Mouse (Mus musculus): ENCODE measurements at regions not wholly inside any gene's neighbourhood (a gene's known extent, or its start where the extent isn't known, plus 50 kb on each side); places are given as distances from the start of the nearest gene placed in this dataset.

DNA sequence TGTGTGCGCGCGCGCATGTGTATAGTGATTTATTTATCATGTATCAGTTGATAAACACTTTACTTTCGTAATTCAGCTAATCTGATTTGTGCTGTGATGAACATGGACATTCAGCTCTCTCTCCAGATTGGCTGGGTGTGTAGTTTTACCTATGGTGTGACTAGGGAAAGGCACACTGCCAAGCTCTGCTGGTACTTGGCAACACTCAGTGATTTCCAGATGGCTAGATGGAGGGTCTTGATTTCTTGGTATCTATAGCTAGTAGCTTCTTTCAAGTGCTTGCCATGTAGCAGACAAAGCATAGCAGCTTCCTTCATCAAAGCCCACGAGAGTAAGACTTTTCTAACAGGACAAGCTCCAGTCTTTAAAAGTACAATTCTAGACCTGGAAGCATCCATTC is 144.6 kb downstream of the Klf6 start:
- TF ChIP-seq POLR2A (IDR thresholded peaks at IDR 0.05; ENCODE audit: borderline replicate concordance, control insufficient read depth, low read depth, low read length) (no peak), CTCF (IDR thresholded peaks at IDR 0.05; ENCODE audit: control insufficient read depth, insufficient read depth, low read length) (no peak)

All from bone marrow, adult 2 months (tissue).